Mouse (Mus musculus) olfactory bulb, adult 2 months (tissue): ENCODE results near the gene Cacna1a.

Experiments
- CTCF ChIP-seq: fragments of 200-500 bp; IDR thresholded peaks from 2 replicates; pipeline ENCODE4 v1.5.1; 2012; ENCODE audit warnings: low read depth, mild to moderate bottlenecking, low read length, moderate library complexity; ENCODE audit not compliant: insufficient read depth
- POLR2A ChIP-seq: fragments of 200-500 bp; IDR thresholded peaks from 2 replicates; pipeline ENCODE4 v1.6.1; 2012; ENCODE audit warnings: mild to moderate bottlenecking, low read depth, low read length, moderate library complexity; ENCODE audit not compliant: insufficient read depth

- no peak for TF ChIP-seq CTCF
- TF ChIP-seq POLR2A, result no peak
These were observed 7.7 kb downstream of the Cacna1a start for GRCm38 (mm10) chr8:84395751-84396457.
